ENCODE assay signal across 10 mouse cellular contexts in genomic region chr12:85341131-85341530, GRCm38 (mm10). TPM values are rescaled to one million over a fixed set of nuclear protein-coding genes. Genes with fewer than 3 reads are reported as not detected.
DNase-seq lines count a peak whose midpoint lies in the region; ATAC-seq and TF ChIP-seq lines count a peak whose summit lies in the region.
"Had no signal": no experiment of that assay in that cellular context is flagged by ENCODE, and none has a peak within 500 bp of the region (broad histone marks: within the 10 kb centered on the region; RNA-seq: fewer than 3 reads in every experiment).

No protein-coding gene starts in this region.

- peak; percentile 72 for TF ChIP-seq CTCF in liver, postnatal 0 days (IDR thresholded peaks at IDR 0.05; ENCODE audit: low read depth)

- ATAC-seq in embryonic facial prominence, embryonic 11.5 days (replicated peaks; ENCODE audit: insufficient number of reproducible peaks, low FRiP score, low TSS enrichment, low read depth): no peak
- ATAC-seq in liver, postnatal 0 days: no peak
- no peak for ATAC-seq in liver, embryonic 12.5 days
- no peak for ATAC-seq in inflammation-experienced regulatory T-cells, adult 6 months

- H3K9me3 ChIP-seq in embryonic facial prominence, embryonic 11.5 days (replicated peaks; ENCODE audit: control insufficient read depth, low read length): no peaks in the 10 kb centered on the region
- no peaks in the 10 kb centered on the region for H3K9me3 ChIP-seq in embryonic facial prominence, embryonic 10.5 days
- H3K9me3 ChIP-seq in liver, postnatal 0 days (ENCODE audit: low read length): no peaks in the 10 kb centered on the region
- H3K9me3 ChIP-seq in liver, embryonic 12.5 days (replicated peaks): no peaks in the 10 kb centered on the region
- H3K9me3 ChIP-seq: G1E; neural tube, embryonic 12.5 days had no signal

- no peak overlapping the region for H3K9ac ChIP-seq in embryonic facial prominence, embryonic 11.5 days (replicated peaks; ENCODE audit: low read length)
- H3K9ac ChIP-seq in liver, postnatal 0 days (replicated peaks): no peak overlapping the region
- H3K9ac ChIP-seq in liver, embryonic 12.5 days: no peak overlapping the region
- H3K9ac ChIP-seq: neural tube, embryonic 12.5 days had no signal

- DNase-seq in embryonic facial prominence, embryonic 11.5 days (ENCODE audit: low spot score): peak; percentile 90
- no peak for DNase-seq in embryonic facial prominence, embryonic 10.5 days (ENCODE audit: low spot score)
- no peak for DNase-seq in liver, postnatal 0 days
- peak; percentile 36 to 70 for DNase-seq in cerebellum, postnatal 14 days
- DNase-seq in large intestine, adult 2 months (ENCODE audit: low read depth, low spot score): peak; percentile 88
- peak; percentile 91 for DNase-seq in retina, postnatal 1 day

- H3K36me3 ChIP-seq in embryonic facial prominence, embryonic 11.5 days (replicated peaks; ENCODE audit: control insufficient read depth, insufficient read depth, low read depth, low read length): no peaks in the 10 kb centered on the region
- peaks cover 38% of the 10 kb centered on the region for H3K36me3 ChIP-seq in embryonic facial prominence, embryonic 10.5 days (replicated peaks)
- peaks cover 6% of the 10 kb centered on the region; the same call in 1 of the 2 replicates for H3K36me3 ChIP-seq in liver, postnatal 0 days (replicated peaks; ENCODE audit: insufficient read depth, low read length)
- H3K36me3 ChIP-seq in liver, embryonic 12.5 days: peaks cover 38% of the 10 kb centered on the region

- 78% methylated on average over 1 of the region's 1 CpGs for WGBS in embryonic facial prominence, embryonic 11.5 days
- WGBS in embryonic facial prominence, embryonic 10.5 days: 72% methylated on average over 1 of the region's 1 CpGs
- WGBS in liver, postnatal 0 days (ENCODE audit: insufficient replicate concordance): 42% methylated on average over 1 of the region's 1 CpGs
- WGBS in liver, embryonic 12.5 days (ENCODE audit: insufficient replicate concordance): 38% methylated on average over 1 of the region's 1 CpGs
- WGBS in large intestine, adult 2 months: 14% methylated on average over 1 of the region's 1 CpGs

- no peak for TF ChIP-seq EP300 in liver, postnatal 0 days (IDR thresholded peaks at IDR 0.05; ENCODE audit: low read depth)

- H3K27ac ChIP-seq in embryonic facial prominence, embryonic 11.5 days (replicated peaks; ENCODE audit: low read depth, low read length): no peak overlapping the region
- H3K27ac ChIP-seq in embryonic facial prominence, embryonic 10.5 days (replicated peaks): no peak overlapping the region
- no peak overlapping the region for H3K27ac ChIP-seq in liver, postnatal 0 days (ENCODE audit: low read depth)
- no peak overlapping the region for H3K27ac ChIP-seq in liver, embryonic 12.5 days
- H3K27ac ChIP-seq: neural tube, embryonic 12.5 days had no signal

- H3K27me3 ChIP-seq in embryonic facial prominence, embryonic 11.5 days (ENCODE audit: control insufficient read depth, insufficient read depth, low read length): no peaks in the 10 kb centered on the region
- no peaks in the 10 kb centered on the region for H3K27me3 ChIP-seq in embryonic facial prominence, embryonic 10.5 days (replicated peaks; ENCODE audit: low read depth, poor library complexity, severe bottlenecking)
- H3K27me3 ChIP-seq in liver, postnatal 0 days (ENCODE audit: insufficient read depth, low read length): no peaks in the 10 kb centered on the region
- H3K27me3 ChIP-seq in liver, embryonic 12.5 days (replicated peaks): no peaks in the 10 kb centered on the region
- H3K27me3 ChIP-seq: neural tube, embryonic 12.5 days had no signal

- H3K4me2 ChIP-seq in embryonic facial prominence, embryonic 11.5 days (ENCODE audit: low read depth, low read length): no peak overlapping the region
- no peak overlapping the region for H3K4me2 ChIP-seq in liver, postnatal 0 days (ENCODE audit: low read depth, low read length)
- no peak overlapping the region for H3K4me2 ChIP-seq in liver, embryonic 12.5 days
- H3K4me2 ChIP-seq: neural tube, embryonic 12.5 days had no signal

- no peaks in the 10 kb centered on the region for H3K4me1 ChIP-seq in embryonic facial prominence, embryonic 11.5 days (ENCODE audit: control insufficient read depth, insufficient read depth, low read length)
- H3K4me1 ChIP-seq in embryonic facial prominence, embryonic 10.5 days: peaks cover 16% of the 10 kb centered on the region
- H3K4me1 ChIP-seq in liver, postnatal 0 days (ENCODE audit: insufficient read depth): peaks cover 17% of the 10 kb centered on the region
- H3K4me1 ChIP-seq in liver, embryonic 12.5 days: peaks cover 35% of the 10 kb centered on the region

- no peak overlapping the region for H3K4me3 ChIP-seq in embryonic facial prominence, embryonic 11.5 days (ENCODE audit: low read depth, low read length)
- H3K4me3 ChIP-seq in embryonic facial prominence, embryonic 10.5 days: no peak overlapping the region
- H3K4me3 ChIP-seq in liver, postnatal 0 days (ENCODE audit: low read depth, low read length): no peak overlapping the region
- no peak overlapping the region for H3K4me3 ChIP-seq in liver, embryonic 12.5 days
- H3K4me3 ChIP-seq: neural tube, embryonic 12.5 days had no signal

RNA-seq across cellular contexts. Expression of gene Nek9, which starts 2.0 kb away (rescaled TPM):
- 15.2 and 15.7 TPM in 2 replicates for polyA plus RNA-seq in embryonic facial prominence, embryonic 11.5 days (2014; fragmentation: Nextera tagmentation; extraction: Ambion mirVana)
- 24.5 and 26.6 TPM in 2 replicates for polyA plus RNA-seq in embryonic facial prominence, embryonic 10.5 days (2016; fragmentation: Nextera tagmentation; extraction: Ambion mirVana)
- 4.1 and 4.5 TPM in 2 replicates for polyA plus RNA-seq in liver, postnatal 0 days (2015; fragmentation: Nextera tagmentation; extraction: Ambion mirVana)
- 11.6 and 12.1 TPM in 2 replicates for polyA plus RNA-seq in liver, embryonic 12.5 days (2016; fragmentation: Nextera tagmentation; extraction: Ambion mirVana)
- 15.3 and 21.7 TPM in 2 replicates for polyA plus RNA-seq in large intestine, adult 2 months (2012; rRNA removed)
- polyA plus RNA-seq in inflammation-experienced regulatory T-cells, adult 6 months (2017; shearing (Covaris generic)): 10 to 100 TPM in 2 of 3 experiments, 1 to 10 TPM in 1; 9.7 to 13.6 (median 10.8) TPM

RNA-seq across cellular contexts. Expression of gene Tmed10, which starts 33.5 kb away (rescaled TPM):
- polyA plus RNA-seq in embryonic facial prominence, embryonic 11.5 days (2014; fragmentation: Nextera tagmentation; extraction: Ambion mirVana): 297 and 302 TPM in 2 replicates
- polyA plus RNA-seq in embryonic facial prominence, embryonic 10.5 days (2016; fragmentation: Nextera tagmentation; extraction: Ambion mirVana): 243 and 251 TPM in 2 replicates
- polyA plus RNA-seq in liver, postnatal 0 days (2015; fragmentation: Nextera tagmentation; extraction: Ambion mirVana): 165 and 170 TPM in 2 replicates
- polyA plus RNA-seq in liver, embryonic 12.5 days (2016; fragmentation: Nextera tagmentation; extraction: Ambion mirVana): 194 and 195 TPM in 2 replicates
- polyA plus RNA-seq in large intestine, adult 2 months (2012; rRNA removed): 227 and 242 TPM in 2 replicates
- 100 to 1,000 TPM; 186 to 239 (median 213) TPM for polyA plus RNA-seq in inflammation-experienced regulatory T-cells, adult 6 months (2017; shearing (Covaris generic))

RNA-seq across cellular contexts. Expression of gene Zc2hc1c, which starts 52.7 kb away (rescaled TPM):
- 0.89 and 0.95 TPM in 2 replicates for polyA plus RNA-seq in embryonic facial prominence, embryonic 11.5 days (2014; fragmentation: Nextera tagmentation; extraction: Ambion mirVana)
- 0.90 and 0.92 TPM in 2 replicates for polyA plus RNA-seq in embryonic facial prominence, embryonic 10.5 days (2016; fragmentation: Nextera tagmentation; extraction: Ambion mirVana)
- polyA plus RNA-seq in liver, postnatal 0 days (2015; fragmentation: Nextera tagmentation; extraction: Ambion mirVana): 0.12 and 0.22 TPM in 2 replicates
- 0.12 and 0.14 TPM in 2 replicates for polyA plus RNA-seq in liver, embryonic 12.5 days (2016; fragmentation: Nextera tagmentation; extraction: Ambion mirVana)
- polyA plus RNA-seq in large intestine, adult 2 months (2012; rRNA removed): 0.22 and 0.24 TPM in 2 replicates
- polyA plus RNA-seq in inflammation-experienced regulatory T-cells, adult 6 months (2017; shearing (Covaris generic)): under 1 TPM; 0.21 to 0.54 (median 0.24) TPM

RNA-seq across cellular contexts. Expression of gene Acyp1, which starts 52.9 kb away (rescaled TPM):
- polyA plus RNA-seq in embryonic facial prominence, embryonic 11.5 days (2014; fragmentation: Nextera tagmentation; extraction: Ambion mirVana): 49.7 and 58.5 TPM in 2 replicates
- 47.3 and 50.6 TPM in 2 replicates for polyA plus RNA-seq in embryonic facial prominence, embryonic 10.5 days (2016; fragmentation: Nextera tagmentation; extraction: Ambion mirVana)
- 27.8 and 29.9 TPM in 2 replicates for polyA plus RNA-seq in liver, postnatal 0 days (2015; fragmentation: Nextera tagmentation; extraction: Ambion mirVana)
- polyA plus RNA-seq in liver, embryonic 12.5 days (2016; fragmentation: Nextera tagmentation; extraction: Ambion mirVana): 76.1 and 78.7 TPM in 2 replicates
- 2.8 and 3.6 TPM in 2 replicates for polyA plus RNA-seq in large intestine, adult 2 months (2012; rRNA removed)
- 10 to 100 TPM; 43.3 to 63.7 (median 54.8) TPM for polyA plus RNA-seq in inflammation-experienced regulatory T-cells, adult 6 months (2017; shearing (Covaris generic))

Comparison
In these comparisons a context has a peak if more than half of its experiments do, and no peak if none do; other contexts are left out.
1. DNase-seq: peak in embryonic facial prominence, embryonic 11.5 days (single experiment), cerebellum, postnatal 14 days (2 of 2), large intestine, adult 2 months (single experiment) and retina, postnatal 1 day (single experiment); none in embryonic facial prominence, embryonic 10.5 days (single experiment) and liver, postnatal 0 days (single experiment).